Mouse (Mus musculus) adrenal gland, adult 2 months (tissue): ENCODE results near the gene Dpf3. TPM values are rescaled to one million over a fixed set of nuclear protein-coding genes. Genes with fewer than 3 reads are reported as not detected.
A peak's percentile ranks its signal among the peaks of the same experiment; 100 is the strongest.

Experiments used
- DNase-seq: peaks from one replicate; pipeline ENCODE4 v3.0.0; 2021
- polyA plus RNA-seq: library from polyadenylated mRNA; depleted of rRNA; stranded (reverse); fragments of >200 nt; gene quantifications from 2 replicates; pipeline ENCODE4 v1.2.3, GENCODE M21; 2012
- total RNA-seq, 2 experiments: library from RNA; stranded (reverse); gene quantifications; 2 replicates each; pipeline ENCODE4 v1.2.3; 2021

Dpf3 gene
- total and polyA plus RNA-seq, 3 experiments: 6.6 to 8.6 (median 7.6) TPM

- DNase-seq: peak; percentile 81
Observed at GRCm38 (mm10) chr12:83411721-83412521, 75.6 kb downstream of the Dpf3 start.

- no peak for DNase-seq
Observed at GRCm38 (mm10) chr12:83411032-83411431, 76.5 kb downstream of the Dpf3 start.

GRCm38 (mm10) chr12:83405374-83406125 is 82.0 kb downstream of the Dpf3 start:
- DNase-seq: no peak

GRCm38 (mm10) chr12:83402270-83402669 is 85.2 kb downstream of the Dpf3 start:
- DNase-seq: no peak

- peak; percentile 43 for DNase-seq
Observed at GRCm38 (mm10) chr12:83392011-83392410, 95.5 kb downstream of the Dpf3 start.

- no peak for DNase-seq
Observed at GRCm38 (mm10) chr12:83387554-83387953, 100.0 kb downstream of the Dpf3 start.

GRCm38 (mm10) chr12:83381072-83381471 is 106.4 kb downstream of the Dpf3 start:
- DNase-seq: no peak

- peak; percentile 75 for DNase-seq
Observed at GRCm38 (mm10) chr12:83380016-83380415, 107.5 kb downstream of the Dpf3 start.

GRCm38 (mm10) chr12:83375015-83375831 is 112.3 kb downstream of the Dpf3 start:
- peak; percentile 72 for DNase-seq

GRCm38 (mm10) chr12:83373081-83373480 is 114.4 kb downstream of the Dpf3 start:
- DNase-seq: no peak

GRCm38 (mm10) chr12:83372290-83372689 is 115.2 kb downstream of the Dpf3 start:
- DNase-seq: no peak

GRCm38 (mm10) chr12:83370221-83370620 is 117.3 kb downstream of the Dpf3 start:
- DNase-seq: no peak

- no peak for DNase-seq
Observed at GRCm38 (mm10) chr12:83369416-83369815, 118.1 kb downstream of the Dpf3 start.

- no peak for DNase-seq
Observed at GRCm38 (mm10) chr12:83367486-83367885, 120.0 kb downstream of the Dpf3 start.

GRCm38 (mm10) chr12:83364771-83365170 is 122.7 kb downstream of the Dpf3 start:
- DNase-seq: no peak

GRCm38 (mm10) chr12:83361801-83362200 is 125.7 kb downstream of the Dpf3 start:
- no peak for DNase-seq

- DNase-seq: peak; percentile 21
Observed at GRCm38 (mm10) chr12:83352640-83353039, 134.9 kb downstream of the Dpf3 start.

GRCm38 (mm10) chr12:83349736-83350135 is 137.8 kb downstream of the Dpf3 start:
- DNase-seq: no peak

- no peak for DNase-seq
Observed at GRCm38 (mm10) chr12:83348246-83348645, 139.3 kb downstream of the Dpf3 start.

GRCm38 (mm10) chr12:83342875-83343185 is 144.7 kb downstream of the Dpf3 start:
- peak; percentile 64 for DNase-seq

- no peak for DNase-seq
Observed at GRCm38 (mm10) chr12:83342035-83342874, 145.3 kb downstream of the Dpf3 start.

GRCm38 (mm10) chr12:83340960-83341359 is 146.6 kb downstream of the Dpf3 start:
- no peak for DNase-seq
